Mouse (Mus musculus): ENCODE measurements around the gene Nfs1. TPM values are rescaled to one million over a fixed set of nuclear protein-coding genes. Genes with fewer than 3 reads are reported as not detected.

Nfs1 gene
- total and polyA plus RNA-seq, 3 experiments = 64.5 to 83.9 TPM; not detected in 1

DNA sequence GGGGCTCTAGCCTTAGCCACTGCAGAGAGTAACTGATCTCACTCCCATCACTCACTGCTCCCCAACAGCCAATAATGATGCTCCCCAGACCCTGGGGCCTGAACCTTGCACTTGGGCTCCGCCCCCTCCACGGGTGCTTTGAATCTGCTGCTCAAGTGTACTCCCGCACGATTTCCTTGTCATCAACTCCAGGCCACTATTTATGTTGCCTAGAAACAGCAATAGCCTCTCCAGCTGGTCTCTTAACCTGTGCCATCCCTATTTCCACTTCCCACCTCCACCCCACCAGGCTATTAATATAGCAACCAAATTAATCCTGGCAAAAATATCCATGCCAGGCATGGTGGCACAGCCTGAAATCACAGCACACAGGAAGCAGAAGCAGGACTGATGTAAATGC, 64.3 kb downstream of the Nfs1 start:
- no peak for DNase-seq (ENCODE audit: low read depth, low spot score)
- H3K9me3 ChIP-seq (replicated peaks; ENCODE audit: insufficient read depth, low read length) = no peaks in the 10 kb centered on the region
- H3K27me3 ChIP-seq (ENCODE audit: control insufficient read depth in 1 of 2, insufficient read depth in 2 of 2, low read length in 2 of 2) = no peaks in the 10 kb centered on the region
- no peaks in the 10 kb centered on the region for H3K4me1 ChIP-seq (ENCODE audit: control insufficient read depth in 1 of 2, insufficient read depth in 2 of 2, low read length in 2 of 2)
- no peaks in the 10 kb centered on the region for H3K79me2 ChIP-seq (ENCODE audit: control insufficient read depth, insufficient read depth, low read length, poor library complexity)
- H3K4me3 ChIP-seq (ENCODE audit: control insufficient read depth in 1 of 2, insufficient read depth in 1 of 2, low read depth in 2 of 2, low read length in 2 of 2) = no peak overlapping the region
- H3K36me3 ChIP-seq (ENCODE audit: control insufficient read depth in 1 of 2, insufficient read depth in 2 of 2, low read length in 2 of 2) = peaks cover 2 to 9% of the 10 kb centered on the region in 2 experiments; a peak in 3 of 4 replicates
- TF ChIP-seq USF2 (IDR thresholded peaks at IDR 0.05; ENCODE audit: borderline replicate concordance in 1 of 2, insufficient read depth in 1 of 2, low read depth in 1 of 2, low read length in 2 of 2) (no peak), MEF2A (IDR thresholded peaks at IDR 0.05; ENCODE audit: extremely low read depth, insufficient replicate concordance, low read depth, low read length, poor library complexity, severe bottlenecking) (no peak), ELF1 (IDR thresholded peaks at IDR 0.05; ENCODE audit: low read depth, low read length) (no peak), POLR2A (IDR thresholded peaks at IDR 0.05; ENCODE audit: control insufficient read depth in 1 of 2, insufficient read depth in 1 of 2, low read depth in 1 of 2, low read length in 2 of 2, poor library complexity in 1 of 2) (no peak), ZNF384 (IDR thresholded peaks at IDR 0.05; ENCODE audit: low read depth, low read length) (no peak), MAFK (IDR thresholded peaks at IDR 0.05; ENCODE audit: borderline replicate concordance, low read depth, low read length) (no peak), ETS1 (IDR thresholded peaks at IDR 0.05; ENCODE audit: low read depth, low read length) (no peak)
- H3K9ac ChIP-seq (ENCODE audit: control insufficient read depth, low read depth, low read length, poor library complexity, severe bottlenecking) = no peak overlapping the region
- no peak overlapping the region for H3K27ac ChIP-seq (ENCODE audit: control insufficient read depth, low read depth, low read length)

- no peak for DNase-seq (ENCODE audit: low read depth, low spot score)
- Histone ChIP-seq H3K27ac (ENCODE audit: control insufficient read depth, low read depth, low read length) (no peak overlapping the region), H3K79me2 (ENCODE audit: control insufficient read depth, insufficient read depth, low read length, poor library complexity) (no peaks in the 10 kb centered on the region), H3K4me3 (ENCODE audit: control insufficient read depth in 1 of 2, insufficient read depth in 1 of 2, low read depth in 2 of 2, low read length in 2 of 2) (no peak overlapping the region), H3K9me3 (replicated peaks; ENCODE audit: insufficient read depth, low read length) (no peaks in the 10 kb centered on the region), H3K4me1 (ENCODE audit: control insufficient read depth in 1 of 2, insufficient read depth in 2 of 2, low read length in 2 of 2) (no peaks in the 10 kb centered on the region), H3K27me3 (ENCODE audit: control insufficient read depth in 1 of 2, insufficient read depth in 2 of 2, low read length in 2 of 2) (no peaks in the 10 kb centered on the region), H3K9ac (ENCODE audit: control insufficient read depth, low read depth, low read length, poor library complexity, severe bottlenecking) (no peak overlapping the region), H3K36me3 (ENCODE audit: control insufficient read depth in 1 of 2, insufficient read depth in 2 of 2, low read length in 2 of 2) (peaks cover 2 to 9% of the 10 kb centered on the region in 2 experiments; a peak in 3 of 4 replicates)
- no peak for TF ChIP-seq ZMIZ1 (IDR thresholded peaks at IDR 0.05; ENCODE audit: low read depth, low read length)
- no peak for TF ChIP-seq SIN3A (IDR thresholded peaks at IDR 0.05; ENCODE audit: low read length)
- TF ChIP-seq GABPA (IDR thresholded peaks at IDR 0.05; ENCODE audit: low read depth, low read length) = no peak
- TF ChIP-seq POLR2A (IDR thresholded peaks at IDR 0.05; ENCODE audit: control insufficient read depth in 1 of 2, insufficient read depth in 1 of 2, low read depth in 1 of 2, low read length in 2 of 2, poor library complexity in 1 of 2) = no peak
- TF ChIP-seq JUND (IDR thresholded peaks at IDR 0.05; ENCODE audit: low read depth, low read length) = no peak
- TF ChIP-seq MEF2A (IDR thresholded peaks at IDR 0.05; ENCODE audit: extremely low read depth, insufficient replicate concordance, low read depth, low read length, poor library complexity, severe bottlenecking) = no peak
- no peak for TF ChIP-seq E2F4 (IDR thresholded peaks at IDR 0.05; ENCODE audit: borderline replicate concordance, low read depth, low read length)
- no peak for TF ChIP-seq MYC (IDR thresholded peaks at IDR 0.05; ENCODE audit: low read depth, low read length)
- no peak for TF ChIP-seq CHD2 (IDR thresholded peaks at IDR 0.05; ENCODE audit: low read length)
- no peak for TF ChIP-seq CHD1 (IDR thresholded peaks at IDR 0.05; ENCODE audit: low read depth, low read length)
- TF ChIP-seq EP300 (IDR thresholded peaks at IDR 0.05; ENCODE audit: low read depth in 1 of 2, low read length in 2 of 2) = no peak
- no peak for TF ChIP-seq MAX (IDR thresholded peaks at IDR 0.05; ENCODE audit: low read length)
- TF ChIP-seq MAFK (IDR thresholded peaks at IDR 0.05; ENCODE audit: borderline replicate concordance, low read depth, low read length) = no peak
- no peak for TF ChIP-seq USF1 (IDR thresholded peaks at IDR 0.05; ENCODE audit: low read depth, low read length)
These were observed 64.8 kb downstream of the Nfs1 start for GRCm38 (mm10) chr2:156079183-156079560.

All from MEL (cell line).